Mouse (Mus musculus) ES-Bruce4 (cell line): Measurements from ENCODE around the gene Rps26.

Experiments used
- CTCF ChIP-seq: IDR thresholded peaks from one replicate; pipeline ENCODE4 v1.8.1; 2011; ENCODE audit warnings: low read depth, low read length
- POLR2A ChIP-seq: IDR thresholded peaks from one replicate; pipeline ENCODE4 v1.8.1; 2011; ENCODE audit warnings: low read length; ENCODE audit not compliant: insufficient read depth

GRCm38 (mm10) chr10:128592797-128593196 lies 33.8 kb downstream of the Rps26 start:
- no peak for TF ChIP-seq CTCF
- no peak for TF ChIP-seq POLR2A
